8 mouse cellular contexts compared by ENCODE assay signal in the genomic region with DNA sequence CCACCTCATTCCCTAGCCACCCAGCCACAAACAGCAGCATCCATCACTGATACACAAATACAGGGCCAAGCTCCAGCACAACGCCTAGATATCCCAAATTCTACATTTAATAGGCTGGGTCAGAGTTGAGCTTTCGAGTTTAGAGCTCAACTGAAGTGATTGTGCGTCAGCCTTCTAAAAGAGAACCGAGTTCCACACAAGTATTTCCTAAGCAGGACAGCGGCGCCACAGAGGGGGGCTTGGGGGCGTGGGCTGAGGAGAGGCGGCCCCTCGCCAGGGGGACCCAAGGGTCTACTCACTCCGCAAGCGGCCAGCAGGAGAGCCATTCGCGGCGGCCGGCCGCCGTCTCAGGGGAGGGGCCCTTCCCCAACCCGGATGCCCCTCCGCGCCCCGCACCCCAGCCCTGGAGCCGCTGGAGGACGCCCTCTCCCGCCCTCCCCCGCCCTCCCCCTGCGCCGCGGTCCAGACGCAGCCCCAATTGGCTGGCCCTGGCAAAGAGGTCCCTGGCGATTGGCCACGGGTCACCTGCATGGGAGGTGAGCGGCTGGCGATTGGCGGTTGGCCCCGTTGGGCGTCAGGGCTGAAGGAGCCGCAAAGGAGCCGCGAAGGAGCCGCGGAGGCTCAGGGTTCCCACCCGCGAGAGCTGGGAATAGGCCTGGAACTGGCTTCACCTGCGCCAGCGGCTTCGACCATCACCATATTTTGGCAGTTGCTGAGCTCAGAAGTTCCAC.
DNase-seq lines count a peak whose midpoint lies in the region; ATAC-seq and TF ChIP-seq lines count a peak whose summit lies in the region.

No protein-coding gene starts in this region.

- peak; percentile 91 for DNase-seq in c-Kit-positive CD71-positive TER-119-positive erythroid progenitor cells, embryonic 14.5 days (ENCODE audit: low spot score)
- DNase-seq in heart, postnatal 0 days (ENCODE audit: low spot score), result peak; percentile 82
- DNase-seq in kidney, postnatal 4 days, result peak; percentile 96 to 97

- H3K9me3 ChIP-seq in E14TG2a.4 (ENCODE audit: low read length), result no peaks in the 10 kb centered on the region
- H3K9me3 ChIP-seq in forebrain, embryonic 12.5 days, result no peaks in the 10 kb centered on the region
- no peaks in the 10 kb centered on the region for H3K9me3 ChIP-seq in heart, postnatal 0 days (replicated peaks; ENCODE audit: control insufficient read depth, low read length)
- H3K9me3 ChIP-seq in liver, embryonic 16.5 days (replicated peaks; ENCODE audit: control insufficient read depth, low read length), result no peaks in the 10 kb centered on the region
- no peaks in the 10 kb centered on the region for H3K9me3 ChIP-seq in neural tube, embryonic 13.5 days

- H3K9ac ChIP-seq in forebrain, embryonic 12.5 days, result peak overlapping the region; percentile 67
- H3K9ac ChIP-seq in heart, postnatal 0 days (replicated peaks; ENCODE audit: low read depth, low read length), result peak overlapping the region; percentile 87
- H3K9ac ChIP-seq in liver, embryonic 16.5 days (ENCODE audit: low read depth, low read length), result peak overlapping the region; percentile 72
- H3K9ac ChIP-seq in neural tube, embryonic 13.5 days, result peak overlapping the region; percentile 67

- H3K4me1 ChIP-seq in E14TG2a.4 (replicated peaks; ENCODE audit: low read depth, low read length), result peaks cover 30% of the 10 kb centered on the region
- H3K4me1 ChIP-seq in forebrain, embryonic 12.5 days, result peaks cover 13% of the 10 kb centered on the region
- peaks cover 34% of the 10 kb centered on the region for H3K4me1 ChIP-seq in heart, postnatal 0 days (ENCODE audit: control insufficient read depth, insufficient read depth)
- H3K4me1 ChIP-seq in liver, embryonic 16.5 days (ENCODE audit: control insufficient read depth, low read depth, low read length), result peaks cover 24% of the 10 kb centered on the region
- H3K4me1 ChIP-seq in neural tube, embryonic 13.5 days (replicated peaks), result peaks cover 35% of the 10 kb centered on the region
- peaks cover 5% of the 10 kb centered on the region; the same call in 1 of the 2 replicates for H3K4me1 ChIP-seq in testis, adult 2 months (ENCODE audit: control insufficient read depth, insufficient read depth, low read length)

- no peak for TF ChIP-seq CTCF in E14TG2a.4 (conservative IDR thresholded peaks at IDR 0.05; ENCODE audit: low read length)
- TF ChIP-seq CTCF in heart, postnatal 0 days (IDR thresholded peaks at IDR 0.05; ENCODE audit: low read depth), result no peak
- no peak for TF ChIP-seq CTCF in testis, adult 2 months (IDR thresholded peaks at IDR 0.05; ENCODE audit: control insufficient read depth, insufficient read depth, insufficient replicate concordance, low read depth, low read length)

- H3K27ac ChIP-seq in forebrain, embryonic 12.5 days, result peak overlapping the region; percentile 73
- peak overlapping the region; percentile 95 for H3K27ac ChIP-seq in heart, postnatal 0 days (ENCODE audit: low read depth)
- H3K27ac ChIP-seq in liver, embryonic 16.5 days (ENCODE audit: low read length), result peak overlapping the region; percentile 73
- peak overlapping the region; percentile 70 for H3K27ac ChIP-seq in neural tube, embryonic 13.5 days (replicated peaks)
- H3K27ac ChIP-seq in testis, adult 2 months (ENCODE audit: control insufficient read depth, insufficient read depth, low read depth, low read length), result peak overlapping the region; percentile 93

- H3K27me3 ChIP-seq in E14TG2a.4 (ENCODE audit: insufficient read depth, low read length), result no peaks in the 10 kb centered on the region
- H3K27me3 ChIP-seq in forebrain, embryonic 12.5 days, result no peaks in the 10 kb centered on the region
- H3K27me3 ChIP-seq in heart, postnatal 0 days (ENCODE audit: control insufficient read depth, insufficient read depth, low read length), result no peaks in the 10 kb centered on the region
- H3K27me3 ChIP-seq in liver, embryonic 16.5 days (ENCODE audit: control insufficient read depth, insufficient read depth, low read depth, low read length), result no peaks in the 10 kb centered on the region
- no peaks in the 10 kb centered on the region for H3K27me3 ChIP-seq in neural tube, embryonic 13.5 days
- no peaks in the 10 kb centered on the region for H3K27me3 ChIP-seq in testis, adult 2 months (ENCODE audit: control insufficient read depth, insufficient read depth, low read length)

- peak overlapping the region; percentile 82 for H3K4me3 ChIP-seq in E14TG2a.4 (replicated peaks; ENCODE audit: low read length)
- H3K4me3 ChIP-seq in forebrain, embryonic 12.5 days (replicated peaks), result peak overlapping the region; percentile 53
- peak overlapping the region; percentile 74 for H3K4me3 ChIP-seq in heart, postnatal 0 days (ENCODE audit: low read depth, low read length)
- H3K4me3 ChIP-seq in liver, embryonic 16.5 days (ENCODE audit: low read depth, low read length), result peak overlapping the region; percentile 66
- H3K4me3 ChIP-seq in neural tube, embryonic 13.5 days, result peak overlapping the region; percentile 49
- peak overlapping the region; percentile 90 for H3K4me3 ChIP-seq in testis, adult 2 months (ENCODE audit: control insufficient read depth, low read depth, low read length)

- TF ChIP-seq EP300 in heart, postnatal 0 days (IDR thresholded peaks at IDR 0.05; ENCODE audit: low read depth), result no peak

- WGBS in forebrain, embryonic 12.5 days, result under 1% methylated on average over 39 of the region's 46 CpGs
- WGBS in heart, postnatal 0 days, result under 1% methylated on average over 43 of the region's 46 CpGs
- WGBS in liver, embryonic 16.5 days (ENCODE audit: insufficient replicate concordance), result under 1% methylated on average over 32 of the region's 46 CpGs
- WGBS in neural tube, embryonic 13.5 days, result under 1% methylated on average over 31 of the region's 46 CpGs

- peak; percentile 59 for TF ChIP-seq POLR2A in testis, adult 2 months (IDR thresholded peaks at IDR 0.05; ENCODE audit: control insufficient read depth, low read depth, low read length)

- ATAC-seq in forebrain, embryonic 12.5 days (ENCODE audit: low FRiP score), result peak; percentile 100
- ATAC-seq in heart, postnatal 0 days (ENCODE audit: insufficient read depth, low read depth), result peak; percentile 98
- peak; percentile 100 for ATAC-seq in liver, embryonic 16.5 days (ENCODE audit: low read depth)
- peak; percentile 99 for ATAC-seq in neural tube, embryonic 13.5 days (ENCODE audit: low read depth)

- H3K4me2 ChIP-seq in forebrain, embryonic 12.5 days, result peak overlapping the region; percentile 75
- H3K4me2 ChIP-seq in heart, postnatal 0 days (ENCODE audit: low read depth, low read length), result peak overlapping the region; percentile 80
- peak overlapping the region; percentile 78 for H3K4me2 ChIP-seq in liver, embryonic 16.5 days (ENCODE audit: low read depth, low read length)
- H3K4me2 ChIP-seq in neural tube, embryonic 13.5 days, result peak overlapping the region; percentile 76

- H3K36me3 ChIP-seq in E14TG2a.4 (ENCODE audit: insufficient read depth, low read length), result no peaks in the 10 kb centered on the region
- no peaks in the 10 kb centered on the region for H3K36me3 ChIP-seq in forebrain, embryonic 12.5 days (replicated peaks)
- H3K36me3 ChIP-seq in heart, postnatal 0 days (replicated peaks; ENCODE audit: control insufficient read depth, insufficient read depth, low read length), result no peaks in the 10 kb centered on the region
- H3K36me3 ChIP-seq in liver, embryonic 16.5 days (ENCODE audit: control insufficient read depth, insufficient read depth), result no peaks in the 10 kb centered on the region
- no peaks in the 10 kb centered on the region for H3K36me3 ChIP-seq in neural tube, embryonic 13.5 days
- no peaks in the 10 kb centered on the region for H3K36me3 ChIP-seq in testis, adult 2 months (ENCODE audit: control insufficient read depth, insufficient read depth, low read length)

Comparison
In these comparisons a context has a peak if more than half of its experiments do, and no peak if none do; other contexts are left out.
1. Peak in every context shown above with its lines: DNase-seq, ATAC-seq, H3K4me3 ChIP-seq and H3K27ac ChIP-seq.